Mouse (Mus musculus) embryo, embryonic 9.5 days (tissue): Measurements from ENCODE around the gene Rnaset2a.
"Not testable (repeated sequence)": the region's sequence is repeated elsewhere in the genome, so short reads cannot be mapped to it uniquely, and the experiment has no call there.

Experiments used
- DNase-seq: peaks from one replicate; pipeline ENCODE4 v3.0.0-alpha.2; 2017; ENCODE audit errors: extremely low spot score

The Rnaset2a gene

DNA sequence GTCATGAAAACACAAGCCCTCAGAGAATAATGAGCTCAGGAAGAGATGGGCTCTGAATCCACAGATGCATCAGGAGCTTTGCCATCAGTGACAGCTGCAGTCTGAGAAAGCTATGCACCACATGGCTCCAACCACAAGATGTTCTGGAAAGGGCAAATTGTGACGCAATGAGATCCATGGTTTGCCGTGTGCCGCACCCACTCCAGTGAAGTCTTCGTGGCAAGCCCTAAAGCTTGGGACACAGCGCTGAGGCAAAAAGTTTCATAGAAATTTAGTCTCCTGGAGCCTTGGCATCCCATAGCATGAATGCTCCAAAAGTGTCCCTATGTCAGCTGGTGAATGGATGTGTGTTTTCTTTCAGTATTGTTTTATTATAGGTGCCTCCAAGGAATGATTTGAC, 9.8 kb downstream of the Rnaset2a start:
- DNase-seq = not testable (repeated sequence)

DNA sequence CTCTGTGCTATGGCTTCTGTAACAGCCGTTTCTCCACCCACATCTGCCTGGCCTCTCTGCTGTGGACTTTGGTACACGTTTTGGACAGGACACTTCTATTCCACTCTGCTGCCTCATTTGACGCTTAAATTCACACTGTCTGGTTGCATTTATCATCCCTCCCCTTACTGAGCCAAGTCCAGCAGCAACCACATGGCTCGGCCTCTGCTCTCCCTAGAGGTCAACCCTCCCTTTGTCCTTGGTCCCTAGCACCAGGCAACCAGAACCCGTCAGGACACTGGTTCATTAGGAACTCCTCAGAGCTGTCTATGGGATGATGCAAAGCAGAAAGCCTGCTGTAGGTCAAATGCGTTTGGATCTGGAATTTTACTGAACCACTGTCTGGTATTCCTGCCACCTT, 17.0 kb downstream of the Rnaset2a start:
- DNase-seq = not testable (repeated sequence)

- DNase-seq = not testable (repeated sequence)
Observed at GRCm38 (mm10) chr17:8129578-8129977, 18.3 kb downstream of the Rnaset2a start.

DNA sequence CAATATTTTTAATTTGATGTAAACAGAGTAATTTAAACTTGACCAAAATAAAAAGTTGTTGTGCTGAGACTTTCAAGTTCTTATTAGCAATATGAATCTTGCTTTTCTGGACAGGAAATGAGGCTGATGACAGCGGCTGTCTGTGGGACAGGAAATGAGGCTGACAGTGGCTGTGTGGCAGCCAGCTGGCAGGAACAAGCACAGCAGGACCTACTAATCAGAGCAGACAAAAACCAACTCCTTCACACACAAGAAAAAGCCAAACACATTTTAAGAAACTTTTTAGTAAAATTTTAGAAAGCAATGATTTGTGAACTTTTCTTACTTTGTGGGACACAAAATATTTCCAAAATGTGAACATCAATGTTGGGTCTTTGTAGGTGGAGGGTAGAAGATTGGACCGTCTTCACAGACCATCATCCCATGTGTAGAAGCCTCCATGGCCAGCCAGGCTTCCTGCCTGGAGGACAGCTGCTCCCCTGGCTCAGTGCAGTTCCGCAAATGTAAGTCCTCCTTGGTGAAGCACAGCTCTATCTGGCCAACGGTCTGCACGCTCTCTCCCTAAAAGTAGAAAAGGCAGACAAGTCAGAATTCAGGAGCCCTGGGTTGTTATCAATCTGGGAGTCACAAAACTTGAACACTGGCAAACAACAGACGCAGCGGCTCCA, 19.4 kb downstream of the Rnaset2a start:
- not testable (repeated sequence) for DNase-seq

DNA sequence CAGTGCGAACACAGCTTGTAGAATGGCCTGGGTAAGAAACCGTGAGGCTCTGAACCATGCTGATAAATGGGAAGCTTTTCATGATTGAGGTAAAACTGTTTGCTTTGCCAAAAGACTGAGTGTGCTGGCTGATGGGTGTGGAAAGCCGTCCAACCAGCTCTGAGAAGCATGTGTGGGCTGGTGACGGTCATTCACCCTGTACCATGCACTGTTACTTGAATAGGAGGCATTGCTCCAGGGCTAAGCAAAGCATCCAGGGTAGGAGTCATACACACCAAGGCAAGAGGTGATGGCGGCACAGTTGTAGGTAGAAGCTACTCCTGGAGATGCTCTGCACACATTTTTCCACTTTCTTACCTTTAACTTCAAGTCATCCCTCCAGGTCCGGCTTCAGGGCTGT, 23.3 kb downstream of the Rnaset2a start:
- not testable (repeated sequence) for DNase-seq

DNA sequence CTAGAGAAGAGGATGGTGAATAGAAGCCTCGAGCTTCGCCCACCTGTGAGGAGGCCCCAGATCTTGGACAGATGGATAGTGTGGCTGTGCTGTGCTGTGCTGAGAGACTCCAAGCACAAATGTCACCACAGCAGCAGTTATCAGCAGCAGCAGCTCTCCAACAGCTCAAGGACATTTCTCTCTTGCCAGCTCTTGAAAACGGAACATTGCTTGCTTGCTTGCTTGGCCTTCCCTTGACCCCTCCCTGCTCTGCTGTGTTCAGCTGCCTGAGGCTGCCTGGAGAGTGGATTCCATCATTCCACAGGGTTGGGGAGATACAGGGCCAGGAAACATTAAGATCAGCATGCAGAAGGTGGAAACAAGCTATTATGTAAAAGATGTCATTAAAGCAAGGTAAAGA, 24.9 kb downstream of the Rnaset2a start:
- not testable (repeated sequence) for DNase-seq

DNA sequence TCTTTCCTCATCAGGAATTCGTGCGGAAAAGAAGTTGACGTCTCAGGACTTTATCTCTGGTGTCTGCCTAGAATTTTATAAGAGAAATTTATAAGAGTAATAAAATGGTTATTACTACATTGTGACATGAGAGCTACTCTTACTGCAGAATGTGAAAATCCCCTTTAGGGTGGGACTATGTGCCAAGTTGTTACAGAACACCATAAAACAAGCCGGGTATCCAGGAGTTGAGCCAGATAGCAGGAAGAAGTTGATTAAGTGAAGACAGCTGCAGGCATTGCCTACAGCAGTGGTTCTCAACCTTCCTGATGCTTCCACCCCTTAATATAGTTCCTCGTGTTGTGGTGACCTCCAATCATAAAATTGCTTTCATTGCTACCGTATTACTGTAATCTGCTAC, 31.0 kb downstream of the Rnaset2a start:
- DNase-seq = not testable (repeated sequence)

DNA sequence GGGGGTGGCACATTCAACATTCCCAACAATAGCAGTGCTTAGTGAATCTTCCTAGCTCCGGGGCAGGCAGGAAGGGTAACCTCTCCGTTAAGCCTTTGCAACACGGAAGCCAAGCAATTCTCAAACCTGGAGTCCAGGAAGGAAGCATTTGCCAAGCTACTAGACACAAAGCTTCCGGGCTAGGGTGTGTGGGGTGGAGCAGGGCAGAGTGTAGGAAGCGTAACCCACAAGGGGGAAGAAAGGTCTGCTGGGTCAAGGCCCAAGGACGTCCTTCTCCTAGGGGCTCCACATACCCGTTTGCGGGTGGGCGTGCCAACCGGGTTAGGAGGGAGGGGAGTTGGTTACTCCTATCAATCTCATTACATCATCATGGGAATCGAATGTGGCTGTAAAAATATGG, 31.5 kb downstream of the Rnaset2a start:
- not testable (repeated sequence) for DNase-seq

DNA sequence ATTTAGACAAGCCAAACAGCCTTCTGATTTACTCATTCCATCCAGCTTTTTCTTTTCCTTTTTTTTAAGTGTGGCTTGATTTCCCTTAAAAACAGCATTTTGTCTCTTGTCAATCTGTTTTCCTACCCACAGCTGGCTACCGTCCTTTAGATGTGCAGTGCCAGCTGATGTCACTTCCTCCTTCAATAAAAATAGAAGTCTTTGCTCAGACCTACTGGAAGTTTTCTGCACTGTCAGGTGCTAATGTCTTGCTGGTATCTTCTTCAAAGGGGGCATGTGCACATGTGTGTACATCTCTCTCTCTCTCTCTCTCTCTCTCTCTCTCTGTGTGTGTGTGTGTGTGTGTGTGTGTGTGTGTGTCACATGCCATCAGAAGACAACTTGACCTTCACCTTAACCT, 35.7 kb downstream of the Rnaset2a start:
- DNase-seq = not testable (repeated sequence)

DNA sequence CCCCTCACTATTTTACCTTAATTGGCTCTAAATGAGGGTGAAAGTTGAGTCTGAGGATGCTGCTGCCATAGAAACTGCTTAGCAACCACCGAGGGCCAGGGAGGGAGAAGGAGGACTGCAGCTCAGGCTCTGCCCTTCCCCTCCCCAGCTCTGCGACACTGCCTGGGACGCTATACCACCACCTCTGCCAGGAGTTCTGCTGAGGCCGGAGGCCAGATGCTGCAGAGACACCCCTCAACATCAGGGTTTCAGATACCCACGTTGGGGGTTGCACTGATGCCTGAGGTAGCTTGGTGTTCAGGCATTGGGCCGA, 46.6 kb downstream of the Rnaset2a start:
- not testable (repeated sequence) for DNase-seq

- DNase-seq = not testable (repeated sequence)
Observed at GRCm38 (mm10) chr17:8100405-8101296, 47.2 kb downstream of the Rnaset2a start.

- DNase-seq = not testable (repeated sequence)
Observed at GRCm38 (mm10) chr17:8096199-8096598, 51.7 kb downstream of the Rnaset2a start.

DNA sequence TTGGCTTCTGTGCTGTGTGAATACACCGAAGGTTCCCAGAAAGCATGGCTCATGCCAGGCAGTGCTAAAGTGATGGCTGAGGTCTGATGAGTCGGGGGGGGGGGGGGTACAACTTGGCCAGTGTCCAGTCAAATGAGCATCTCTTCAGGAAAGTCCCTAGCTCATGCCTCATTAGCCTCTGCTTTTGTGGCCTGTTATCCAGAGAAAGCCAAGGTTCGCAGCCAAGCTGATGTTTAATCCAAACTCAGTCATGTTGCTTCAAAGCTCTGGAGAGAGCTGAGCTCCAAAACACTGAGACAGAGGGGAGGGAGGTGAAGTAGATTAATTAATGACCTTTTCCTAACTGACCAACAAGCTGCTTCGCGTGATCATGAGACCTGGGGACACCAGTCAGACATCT, 52.2 kb downstream of the Rnaset2a start:
- DNase-seq = not testable (repeated sequence)

DNA sequence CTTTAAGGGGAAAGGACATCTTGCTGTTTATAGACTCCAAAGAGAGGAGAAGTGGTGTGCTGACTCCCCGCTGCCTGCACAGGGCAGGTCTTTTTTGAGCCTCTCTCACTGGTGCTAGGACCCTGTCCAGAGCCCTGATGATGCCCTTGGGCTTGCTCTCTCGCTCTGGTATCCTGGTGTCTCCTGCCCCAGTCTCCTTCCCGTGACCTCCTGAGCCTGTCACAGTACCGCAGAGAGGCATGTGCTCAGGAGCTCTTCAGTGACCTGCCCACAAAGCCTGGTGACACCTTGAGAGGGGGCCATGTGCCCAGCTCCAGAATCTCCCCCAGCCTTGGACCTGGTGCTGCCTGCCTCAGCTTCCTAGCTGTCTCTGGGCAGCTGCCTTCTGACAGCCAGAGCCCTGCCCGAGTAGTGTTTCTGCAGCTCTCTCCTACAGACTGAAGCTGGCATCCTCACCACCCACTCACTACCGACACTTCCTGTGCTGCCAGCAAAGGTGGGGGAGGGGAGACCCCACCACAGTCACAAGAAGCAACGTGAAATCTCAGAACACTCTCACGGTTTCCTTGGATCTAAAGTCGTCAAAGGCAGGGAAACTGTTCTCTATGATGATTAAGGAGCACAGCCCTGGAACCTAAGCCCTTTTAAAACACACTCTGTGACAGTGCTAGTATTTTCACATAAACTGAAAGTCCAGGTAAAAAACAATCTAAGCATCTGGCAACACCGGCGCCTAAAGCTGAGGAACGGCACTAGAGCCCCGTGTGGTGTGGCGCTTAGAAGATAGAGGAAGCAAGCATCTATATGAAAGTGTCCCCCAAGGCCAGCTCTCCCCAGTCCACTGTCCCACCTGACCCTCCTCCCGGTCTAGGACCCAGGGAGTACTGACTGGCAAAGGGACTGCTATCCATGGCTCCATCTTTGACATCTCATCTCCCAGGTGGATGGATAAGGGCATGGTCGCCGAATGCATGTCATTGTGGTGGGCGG, 55.1 kb downstream of the Rnaset2a start:
- not testable (repeated sequence) for DNase-seq

DNA sequence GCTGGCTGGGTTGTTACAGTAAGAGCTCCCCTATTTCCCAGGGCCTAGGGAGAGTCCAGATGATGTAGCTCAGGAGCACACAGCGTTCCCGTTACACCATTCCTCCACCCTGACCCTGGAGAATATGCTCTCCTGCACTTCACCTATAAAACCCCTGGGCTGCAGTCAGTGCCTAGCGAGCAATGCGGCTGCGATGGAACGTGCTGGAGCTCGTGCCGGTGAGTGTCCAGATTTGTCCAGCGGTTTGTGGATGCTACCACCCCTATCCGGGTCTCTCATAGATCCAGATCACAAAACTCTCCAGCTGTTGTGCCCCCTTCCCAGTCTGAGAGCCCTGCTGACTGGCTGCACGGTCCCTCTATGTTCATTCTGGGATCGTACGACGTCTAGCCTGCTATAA, 56.6 kb downstream of the Rnaset2a start:
- DNase-seq = not testable (repeated sequence)

GRCm38 (mm10) chr17:8069847-8070246, 78.0 kb downstream of the Rnaset2a start:
- DNase-seq = not testable (repeated sequence)
